24 mouse cellular contexts compared by ENCODE assay signal in the genomic region with DNA sequence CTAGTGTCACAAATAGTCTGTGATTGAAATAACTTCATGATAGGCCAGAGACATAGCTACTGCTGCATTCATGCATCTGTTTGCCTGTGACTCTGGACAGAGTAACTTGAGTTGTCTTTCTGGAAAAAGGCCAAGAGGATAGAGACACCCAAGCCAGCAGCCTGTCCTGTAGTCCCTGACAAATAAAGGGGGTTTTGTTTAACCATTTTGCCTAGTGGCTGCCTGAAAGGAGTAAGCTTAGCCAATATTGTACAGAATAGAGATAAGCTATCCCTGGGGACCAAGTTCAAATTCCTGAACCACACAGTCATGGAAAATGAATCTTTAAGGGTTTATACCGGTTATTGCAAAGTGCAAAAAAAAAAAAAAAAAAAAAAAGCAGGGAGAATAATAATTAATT.
DNase-seq lines count a peak whose midpoint lies in the region; ATAC-seq and TF ChIP-seq lines count a peak whose summit lies in the region.
"Had no signal": no experiment of that assay in that cellular context is flagged by ENCODE, and none has a peak within 500 bp of the region (broad histone marks: within the 10 kb centered on the region; RNA-seq: fewer than 3 reads in every experiment).

No protein-coding gene starts in this region.

- no peak overlapping the region for H3K4me2 ChIP-seq in heart, embryonic 14.5 days (ENCODE audit: low read length)
- no peak overlapping the region for H3K4me2 ChIP-seq in hindbrain, postnatal 0 days (ENCODE audit: low read depth, low read length)
- no peak overlapping the region for H3K4me2 ChIP-seq in hindbrain, embryonic 16.5 days (ENCODE audit: low read length)
- no peak overlapping the region for H3K4me2 ChIP-seq in midbrain, postnatal 0 days (ENCODE audit: low read depth, low read length, poor library complexity, severe bottlenecking)
- H3K4me2 ChIP-seq in midbrain, embryonic 16.5 days (ENCODE audit: low read length), result no peak overlapping the region
- no peak overlapping the region for H3K4me2 ChIP-seq in stomach, postnatal 0 days (replicated peaks; ENCODE audit: low read depth)
- H3K4me2 ChIP-seq: embryonic facial prominence, embryonic 12.5 days; forebrain, embryonic 13.5 days; limb, embryonic 15.5 days; lung, embryonic 15.5 days; midbrain, embryonic 12.5 days; neural tube, embryonic 12.5 days had no signal

- TF ChIP-seq EP300 in heart, adult 2 months (IDR thresholded peaks at IDR 0.05; ENCODE audit: insufficient read depth, low read depth, low read length), result no peak
- no peak for TF ChIP-seq EP300 in stomach, postnatal 0 days (optimal IDR thresholded peaks at IDR 0.05)

- peak; percentile 39; the same call in 1 of the 2 replicates for ATAC-seq in heart, embryonic 14.5 days (ENCODE audit: insufficient number of reproducible peaks, insufficient read depth, low FRiP score, low read depth)
- no peak for ATAC-seq in hindbrain, postnatal 0 days
- no peak for ATAC-seq in hindbrain, embryonic 16.5 days
- no peak for ATAC-seq in midbrain, postnatal 0 days (ENCODE audit: low FRiP score)
- no peak for ATAC-seq in midbrain, embryonic 16.5 days
- ATAC-seq in stomach, postnatal 0 days (ENCODE audit: low FRiP score, low TSS enrichment), result no peak
- ATAC-seq: forebrain, embryonic 13.5 days; intestine, postnatal 0 days had no signal

- no peak overlapping the region for H3K4me3 ChIP-seq in heart, embryonic 14.5 days (ENCODE audit: control insufficient read depth in 1 of 2, insufficient read depth in 1 of 2, low read depth in 1 of 2, low read length in 2 of 2)
- no peak overlapping the region for H3K4me3 ChIP-seq in heart, adult 2 months
- no peak overlapping the region for H3K4me3 ChIP-seq in hindbrain, postnatal 0 days (ENCODE audit: low read length)
- no peak overlapping the region for H3K4me3 ChIP-seq in hindbrain, embryonic 16.5 days (ENCODE audit: low read length)
- H3K4me3 ChIP-seq in midbrain, postnatal 0 days (ENCODE audit: low read depth, low read length), result no peak overlapping the region
- no peak overlapping the region for H3K4me3 ChIP-seq in midbrain, embryonic 16.5 days (ENCODE audit: low read depth, low read length)
- no peak overlapping the region for H3K4me3 ChIP-seq in stomach, postnatal 0 days (ENCODE audit: low read depth, low read length)
- H3K4me3 ChIP-seq: embryonic facial prominence, embryonic 12.5 days; erythroblast, embryonic 14.5 days; forebrain, embryonic 13.5 days; gastrocnemius, adult 2 months; hindbrain, embryonic 10.5 days; limb, embryonic 15.5 days; lung, embryonic 15.5 days; midbrain, embryonic 12.5 days; neural tube, embryonic 12.5 days had no signal

- H3K9me3 ChIP-seq in heart, embryonic 14.5 days (ENCODE audit: control insufficient read depth, low read length), result no peaks in the 10 kb centered on the region
- no peaks in the 10 kb centered on the region for H3K9me3 ChIP-seq in hindbrain, postnatal 0 days (ENCODE audit: low read length)
- no peaks in the 10 kb centered on the region for H3K9me3 ChIP-seq in hindbrain, embryonic 16.5 days (ENCODE audit: control insufficient read depth, low read length)
- no peaks in the 10 kb centered on the region for H3K9me3 ChIP-seq in midbrain, postnatal 0 days (ENCODE audit: low read length)
- no peaks in the 10 kb centered on the region for H3K9me3 ChIP-seq in midbrain, embryonic 16.5 days (replicated peaks; ENCODE audit: control insufficient read depth, low read length, poor library complexity, severe bottlenecking)
- H3K9me3 ChIP-seq in stomach, postnatal 0 days (ENCODE audit: control insufficient read depth, low read length), result no peaks in the 10 kb centered on the region
- H3K9me3 ChIP-seq: embryonic facial prominence, embryonic 12.5 days; forebrain, embryonic 13.5 days; hindbrain, embryonic 10.5 days; limb, embryonic 15.5 days; lung, embryonic 15.5 days; midbrain, embryonic 12.5 days; neural tube, embryonic 12.5 days had no signal

- TF ChIP-seq CTCF in heart, adult 2 months (IDR thresholded peaks at IDR 0.05), result no peak
- no peak for TF ChIP-seq CTCF in hindbrain, postnatal 0 days (IDR thresholded peaks at IDR 0.05; ENCODE audit: low read depth)
- no peak for TF ChIP-seq CTCF in midbrain, postnatal 0 days (IDR thresholded peaks at IDR 0.05)
- no peak for TF ChIP-seq CTCF in stomach, postnatal 0 days (IDR thresholded peaks at IDR 0.05; ENCODE audit: low read depth)

- no peaks in the 10 kb centered on the region for H3K4me1 ChIP-seq in heart, embryonic 14.5 days (ENCODE audit: control insufficient read depth in 2 of 2, insufficient read depth in 2 of 2, low read length in 2 of 2)
- no peaks in the 10 kb centered on the region for H3K4me1 ChIP-seq in heart, adult 2 months (ENCODE audit: control insufficient read depth, insufficient read depth, low read length)
- H3K4me1 ChIP-seq in hindbrain, postnatal 0 days (ENCODE audit: insufficient read depth, low read length), result no peaks in the 10 kb centered on the region
- no peaks in the 10 kb centered on the region for H3K4me1 ChIP-seq in hindbrain, embryonic 16.5 days (ENCODE audit: control insufficient read depth, insufficient read depth, low read depth, low read length)
- no peaks in the 10 kb centered on the region for H3K4me1 ChIP-seq in midbrain, postnatal 0 days (ENCODE audit: insufficient read depth, low read length)
- H3K4me1 ChIP-seq in midbrain, embryonic 16.5 days (ENCODE audit: control insufficient read depth, insufficient read depth, low read length), result no peaks in the 10 kb centered on the region
- H3K4me1 ChIP-seq in stomach, postnatal 0 days (replicated peaks; ENCODE audit: control insufficient read depth, insufficient read depth), result no peaks in the 10 kb centered on the region
- H3K4me1 ChIP-seq: embryonic facial prominence, embryonic 12.5 days; forebrain, embryonic 13.5 days; hindbrain, embryonic 10.5 days; limb, embryonic 15.5 days; lung, embryonic 15.5 days; midbrain, embryonic 12.5 days; neural tube, embryonic 12.5 days had no signal

- TF ChIP-seq POLR2A in heart, adult 2 months (IDR thresholded peaks at IDR 0.05; ENCODE audit: insufficient read depth, low read depth, low read length), result no peak

- H3K27me3 ChIP-seq in heart, embryonic 14.5 days (ENCODE audit: control insufficient read depth, insufficient read depth, low read length), result no peaks in the 10 kb centered on the region
- H3K27me3 ChIP-seq in heart, adult 2 months (ENCODE audit: control insufficient read depth, insufficient read depth, low read length), result no peaks in the 10 kb centered on the region
- H3K27me3 ChIP-seq in hindbrain, postnatal 0 days (ENCODE audit: insufficient read depth, low read length), result no peaks in the 10 kb centered on the region
- H3K27me3 ChIP-seq in hindbrain, embryonic 16.5 days (replicated peaks; ENCODE audit: control insufficient read depth, insufficient read depth, low read length), result no peaks in the 10 kb centered on the region
- no peaks in the 10 kb centered on the region for H3K27me3 ChIP-seq in midbrain, postnatal 0 days (ENCODE audit: insufficient read depth, low read length)
- H3K27me3 ChIP-seq in midbrain, embryonic 16.5 days (ENCODE audit: control insufficient read depth, insufficient read depth, low read depth, low read length), result no peaks in the 10 kb centered on the region
- H3K27me3 ChIP-seq in stomach, postnatal 0 days (ENCODE audit: control insufficient read depth, insufficient read depth, low read length), result no peaks in the 10 kb centered on the region
- H3K27me3 ChIP-seq: embryonic facial prominence, embryonic 12.5 days; forebrain, embryonic 13.5 days; limb, embryonic 15.5 days; lung, embryonic 15.5 days; midbrain, embryonic 12.5 days; neural tube, embryonic 12.5 days had no signal

- no peaks in the 10 kb centered on the region for H3K36me3 ChIP-seq in heart, embryonic 14.5 days (ENCODE audit: control insufficient read depth, insufficient read depth, low read length)
- no peaks in the 10 kb centered on the region for H3K36me3 ChIP-seq in heart, adult 2 months (ENCODE audit: control insufficient read depth, insufficient read depth, low read length)
- H3K36me3 ChIP-seq in hindbrain, postnatal 0 days (ENCODE audit: insufficient read depth, low read length), result no peaks in the 10 kb centered on the region
- H3K36me3 ChIP-seq in hindbrain, embryonic 16.5 days (ENCODE audit: control insufficient read depth, insufficient read depth, low read length), result no peaks in the 10 kb centered on the region
- no peaks in the 10 kb centered on the region for H3K36me3 ChIP-seq in midbrain, postnatal 0 days (ENCODE audit: insufficient read depth, low read length)
- no peaks in the 10 kb centered on the region for H3K36me3 ChIP-seq in midbrain, embryonic 16.5 days (ENCODE audit: control insufficient read depth, insufficient read depth, low read length)
- H3K36me3 ChIP-seq in stomach, postnatal 0 days (ENCODE audit: control insufficient read depth, insufficient read depth, low read length), result no peaks in the 10 kb centered on the region
- H3K36me3 ChIP-seq: embryonic facial prominence, embryonic 12.5 days; hindbrain, embryonic 10.5 days; limb, embryonic 15.5 days; lung, embryonic 15.5 days; midbrain, embryonic 12.5 days; neural tube, embryonic 12.5 days had no signal

- no peak overlapping the region for H3K27ac ChIP-seq in heart, embryonic 14.5 days (replicated peaks in 1 of 2; ENCODE audit: control insufficient read depth in 1 of 2, insufficient read depth in 1 of 2, low read depth in 2 of 2, low read length in 2 of 2)
- no peak overlapping the region for H3K27ac ChIP-seq in heart, adult 2 months
- H3K27ac ChIP-seq in hindbrain, postnatal 0 days, result no peak overlapping the region
- no peak overlapping the region for H3K27ac ChIP-seq in hindbrain, embryonic 16.5 days (ENCODE audit: low read depth, low read length)
- no peak overlapping the region for H3K27ac ChIP-seq in midbrain, postnatal 0 days (ENCODE audit: low read depth, low read length)
- H3K27ac ChIP-seq in midbrain, embryonic 16.5 days (ENCODE audit: low read length), result no peak overlapping the region
- no peak overlapping the region for H3K27ac ChIP-seq in stomach, postnatal 0 days (replicated peaks)
- H3K27ac ChIP-seq: embryonic facial prominence, embryonic 12.5 days; forebrain, embryonic 13.5 days; gastrocnemius, adult 2 months; hindbrain, embryonic 10.5 days; limb, embryonic 15.5 days; liver, embryonic 14.5 days; lung, embryonic 15.5 days; midbrain, embryonic 12.5 days; neural tube, embryonic 12.5 days had no signal

- H3K9ac ChIP-seq in heart, embryonic 14.5 days (ENCODE audit: low read length), result no peak overlapping the region
- H3K9ac ChIP-seq in heart, adult 2 months (ENCODE audit: low read depth, low read length), result no peak overlapping the region
- H3K9ac ChIP-seq in hindbrain, postnatal 0 days (replicated peaks; ENCODE audit: low read length), result no peak overlapping the region
- no peak overlapping the region for H3K9ac ChIP-seq in hindbrain, embryonic 16.5 days (ENCODE audit: low read depth, low read length)
- H3K9ac ChIP-seq in midbrain, postnatal 0 days (replicated peaks; ENCODE audit: low read length, poor library complexity, severe bottlenecking), result no peak overlapping the region
- no peak overlapping the region for H3K9ac ChIP-seq in midbrain, embryonic 16.5 days (ENCODE audit: low read depth, low read length)
- no peak overlapping the region for H3K9ac ChIP-seq in stomach, postnatal 0 days (ENCODE audit: low read length)
- H3K9ac ChIP-seq: embryonic facial prominence, embryonic 12.5 days; forebrain, embryonic 13.5 days; limb, embryonic 15.5 days; liver, embryonic 14.5 days; lung, embryonic 15.5 days; midbrain, embryonic 12.5 days; neural tube, embryonic 12.5 days had no signal

- 35% methylated on average over 1 of the region's 1 CpGs for WGBS in heart, embryonic 14.5 days
- WGBS in heart, adult 2 months, result 19% methylated on average over 1 of the region's 1 CpGs
- WGBS in hindbrain, postnatal 0 days, result 48% methylated on average over 1 of the region's 1 CpGs
- WGBS in hindbrain, embryonic 16.5 days, result 36% methylated on average over 1 of the region's 1 CpGs
- WGBS in midbrain, postnatal 0 days, result 62% methylated on average over 1 of the region's 1 CpGs
- 50% methylated on average over 1 of the region's 1 CpGs for WGBS in midbrain, embryonic 16.5 days
- WGBS in stomach, postnatal 0 days, result 42% methylated on average over 1 of the region's 1 CpGs

- no peaks in the 10 kb centered on the region for H3K79me2 ChIP-seq in heart, adult 2 months (replicated peaks; ENCODE audit: control insufficient read depth, insufficient read depth, low read length)

- no peak for DNase-seq in heart, adult 2 months
- peak; percentile 18 for DNase-seq in hindbrain, postnatal 0 days (ENCODE audit: low spot score)
- peak; percentile 14 for DNase-seq in midbrain, postnatal 0 days (ENCODE audit: low spot score)
- DNase-seq in mesoderm, embryonic 11.5 days (ENCODE audit: low read depth, low spot score), result peak; percentile 18
- DNase-seq in stomach, postnatal 0 days (ENCODE audit: low spot score), result no peak
- DNase-seq: adrenal gland, postnatal 25 days; cerebellum, adult 11 months; cerebellum, postnatal 10 days; gastrocnemius, adult 2 months; kidney, postnatal 4 days; right cerebral cortex, postnatal 14 days had no signal

- intact Hi-C loops in heart, adult 2 months (cut with DNase I), result no loop called here

Comparison
In these comparisons a context has a peak if more than half of its experiments do, and no peak if none do; other contexts are left out.
1. DNase-seq: peak in hindbrain, postnatal 0 days (single experiment), midbrain, postnatal 0 days (single experiment) and mesoderm, embryonic 11.5 days (single experiment); none in heart, adult 2 months (0 of 2) and stomach, postnatal 0 days (single experiment).